Mouse (Mus musculus): Measurements from ENCODE around the gene Il20rb. TPM values are rescaled to one million over a fixed set of nuclear protein-coding genes. Genes with fewer than 3 reads are reported as not detected.

Gene Il20rb
- polyA plus RNA-seq, 1 experiment from 2014 or later, result 2.2 TPM

DNA sequence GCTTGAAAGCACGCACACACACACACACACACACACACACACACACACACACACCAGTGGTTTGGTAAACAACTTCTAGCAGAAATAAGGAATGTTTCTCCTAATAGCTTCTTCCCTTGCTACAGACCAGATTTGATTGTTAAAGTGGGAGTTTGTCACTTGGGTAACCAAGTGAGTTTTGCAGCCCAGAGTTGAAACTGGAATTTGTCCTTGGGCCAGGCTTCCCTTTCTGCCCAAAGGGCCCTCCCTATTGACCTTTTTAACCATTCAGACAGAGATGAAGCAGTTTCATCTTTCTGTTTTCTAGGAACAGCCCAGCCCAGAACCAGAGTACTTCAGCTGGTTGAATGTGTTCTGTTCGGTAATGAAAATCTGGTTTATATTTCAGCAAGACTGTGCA, 55.7 kb downstream of the Il20rb start:
- no peak overlapping the region for H3K9ac ChIP-seq (ENCODE audit: low read length)
- ATAC-seq (replicated peaks; ENCODE audit: extremely low read depth, insufficient read depth, low FRiP score), result no peak
- H3K36me3 ChIP-seq (ENCODE audit: control insufficient read depth, insufficient read depth), result no peaks in the 10 kb centered on the region
- no peaks in the 10 kb centered on the region for H3K4me1 ChIP-seq (ENCODE audit: control insufficient read depth, insufficient read depth, low read length)
- H3K27me3 ChIP-seq (ENCODE audit: control insufficient read depth, insufficient read depth, low read length), result no peaks in the 10 kb centered on the region
- no peak overlapping the region for H3K4me2 ChIP-seq (ENCODE audit: low read depth, low read length)
- 80% methylated on average over 2 of the region's 2 CpGs for WGBS
- no peak overlapping the region for H3K4me3 ChIP-seq (ENCODE audit: low read length)
- H3K9me3 ChIP-seq (replicated peaks; ENCODE audit: control insufficient read depth, low read length), result no peaks in the 10 kb centered on the region
- H3K27ac ChIP-seq (ENCODE audit: low read length), result no peak overlapping the region

- no peak overlapping the region for H3K9ac ChIP-seq (ENCODE audit: low read length)
- WGBS, result 59% methylated on average over 8 of the region's 8 CpGs
- no peaks in the 10 kb centered on the region for H3K4me1 ChIP-seq (ENCODE audit: control insufficient read depth, insufficient read depth, low read length)
- no peak overlapping the region for H3K4me3 ChIP-seq (ENCODE audit: low read length)
- H3K9me3 ChIP-seq (replicated peaks; ENCODE audit: control insufficient read depth, low read length), result no peaks in the 10 kb centered on the region
- H3K4me2 ChIP-seq (ENCODE audit: low read depth, low read length), result no peak overlapping the region
- no peaks in the 10 kb centered on the region for H3K36me3 ChIP-seq (ENCODE audit: control insufficient read depth, insufficient read depth)
- H3K27ac ChIP-seq (ENCODE audit: low read length), result no peak overlapping the region
- no peak for ATAC-seq (replicated peaks; ENCODE audit: extremely low read depth, insufficient read depth, low FRiP score)
- H3K27me3 ChIP-seq (ENCODE audit: control insufficient read depth, insufficient read depth, low read length), result no peaks in the 10 kb centered on the region
Measured at GRCm38 (mm10) chr9:100419644-100420043, 66.9 kb downstream of the Il20rb start.

DNA sequence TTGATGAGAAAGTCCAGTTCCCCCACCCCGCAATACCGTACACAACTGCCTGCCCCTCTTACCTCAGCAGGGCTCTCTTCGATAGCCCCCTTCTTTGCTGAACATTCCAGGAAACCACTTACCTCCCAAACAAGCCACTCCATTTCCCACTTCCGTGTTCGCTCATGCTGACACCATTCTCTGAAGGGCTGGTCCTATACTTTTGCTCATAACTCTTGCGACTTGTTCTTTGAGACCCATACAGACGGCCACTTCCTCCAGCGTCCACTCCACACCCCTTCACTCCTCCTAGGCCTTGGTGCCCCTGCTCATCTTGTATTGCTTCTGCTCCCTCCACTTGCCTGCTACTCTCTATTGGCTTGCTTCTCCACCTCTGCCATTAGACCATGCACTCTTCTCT, 67.5 kb downstream of the Il20rb start:
- ATAC-seq (replicated peaks; ENCODE audit: extremely low read depth, insufficient read depth, low FRiP score), result no peak
- H3K9ac ChIP-seq (ENCODE audit: low read length), result no peak overlapping the region
- WGBS, result 69% methylated on average over 8 of the region's 8 CpGs
- H3K27me3 ChIP-seq (ENCODE audit: control insufficient read depth, insufficient read depth, low read length), result no peaks in the 10 kb centered on the region
- no peaks in the 10 kb centered on the region for H3K4me1 ChIP-seq (ENCODE audit: control insufficient read depth, insufficient read depth, low read length)
- H3K27ac ChIP-seq (ENCODE audit: low read length), result no peak overlapping the region
- no peaks in the 10 kb centered on the region for H3K36me3 ChIP-seq (ENCODE audit: control insufficient read depth, insufficient read depth)
- H3K4me3 ChIP-seq (ENCODE audit: low read length), result no peak overlapping the region
- H3K4me2 ChIP-seq (ENCODE audit: low read depth, low read length), result no peak overlapping the region
- no peaks in the 10 kb centered on the region for H3K9me3 ChIP-seq (replicated peaks; ENCODE audit: control insufficient read depth, low read length)

DNA sequence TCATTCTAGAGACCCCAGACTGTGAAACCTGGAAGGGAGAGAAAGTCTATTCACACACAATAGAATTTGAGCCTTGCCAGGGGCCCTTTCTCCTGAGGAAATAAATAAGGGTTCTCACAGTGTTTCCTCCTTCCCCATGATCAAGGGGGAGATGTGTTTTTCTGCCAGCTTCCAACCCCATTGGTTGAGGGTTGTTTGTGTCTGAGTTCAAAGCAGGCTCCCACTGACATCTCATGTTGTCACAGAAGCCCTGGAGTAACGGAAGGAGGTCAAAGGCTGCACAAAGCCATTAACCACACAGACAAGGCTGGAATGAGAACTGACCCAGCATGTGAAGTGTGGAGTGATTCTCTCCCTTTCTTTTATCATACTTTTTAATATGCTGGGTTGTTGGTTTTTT, 69.8 kb downstream of the Il20rb start:
- Histone ChIP-seq H3K4me3 (ENCODE audit: low read length) (no peak overlapping the region), H3K9me3 (replicated peaks; ENCODE audit: control insufficient read depth, low read length) (no peaks in the 10 kb centered on the region), H3K27ac (ENCODE audit: low read length) (no peak overlapping the region), H3K9ac (ENCODE audit: low read length) (no peak overlapping the region), H3K4me1 (ENCODE audit: control insufficient read depth, insufficient read depth, low read length) (no peaks in the 10 kb centered on the region), H3K4me2 (ENCODE audit: low read depth, low read length) (no peak overlapping the region), H3K27me3 (ENCODE audit: control insufficient read depth, insufficient read depth, low read length) (no peaks in the 10 kb centered on the region), H3K36me3 (ENCODE audit: control insufficient read depth, insufficient read depth) (no peaks in the 10 kb centered on the region)
- no peak for ATAC-seq (replicated peaks; ENCODE audit: extremely low read depth, insufficient read depth, low FRiP score)
- 56% methylated on average over 1 of the region's 1 CpGs for WGBS

DNA sequence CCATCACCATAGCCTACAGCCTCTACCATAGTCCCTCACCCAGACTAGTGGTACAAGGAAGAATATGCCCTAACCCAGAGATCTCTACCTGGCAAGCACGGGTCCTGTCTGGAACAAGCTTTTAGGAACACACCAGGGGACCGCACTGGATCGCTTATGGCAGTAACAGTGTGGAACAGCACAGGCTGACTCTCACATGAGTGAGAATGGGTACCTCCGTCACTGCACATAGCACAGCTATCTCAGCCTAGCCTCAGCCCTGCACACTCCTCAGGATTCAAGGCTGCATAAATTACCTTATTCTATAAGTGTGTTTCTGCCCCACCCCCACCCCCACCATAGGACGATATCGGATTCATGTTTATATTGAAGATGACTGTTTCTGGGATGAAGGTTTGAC, 70.3 kb downstream of the Il20rb start:
- H3K9me3 ChIP-seq (replicated peaks; ENCODE audit: control insufficient read depth, low read length), result no peaks in the 10 kb centered on the region
- no peaks in the 10 kb centered on the region for H3K36me3 ChIP-seq (ENCODE audit: control insufficient read depth, insufficient read depth)
- no peak overlapping the region for H3K9ac ChIP-seq (ENCODE audit: low read length)
- H3K4me3 ChIP-seq (ENCODE audit: low read length), result no peak overlapping the region
- H3K4me2 ChIP-seq (ENCODE audit: low read depth, low read length), result no peak overlapping the region
- no peaks in the 10 kb centered on the region for H3K27me3 ChIP-seq (ENCODE audit: control insufficient read depth, insufficient read depth, low read length)
- ATAC-seq (replicated peaks; ENCODE audit: extremely low read depth, insufficient read depth, low FRiP score), result no peak
- no peak overlapping the region for H3K27ac ChIP-seq (ENCODE audit: low read length)
- 78% methylated on average over 6 of the region's 6 CpGs for WGBS
- H3K4me1 ChIP-seq (ENCODE audit: control insufficient read depth, insufficient read depth, low read length), result no peaks in the 10 kb centered on the region

GRCm38 (mm10) chr9:100415328-100415979, 71.1 kb downstream of the Il20rb start:
- H3K27me3 ChIP-seq (ENCODE audit: control insufficient read depth, insufficient read depth, low read length), result no peaks in the 10 kb centered on the region
- no peak overlapping the region for H3K4me2 ChIP-seq (ENCODE audit: low read depth, low read length)
- no peak overlapping the region for H3K9ac ChIP-seq (ENCODE audit: low read length)
- H3K4me1 ChIP-seq (ENCODE audit: control insufficient read depth, insufficient read depth, low read length), result no peaks in the 10 kb centered on the region
- no peak overlapping the region for H3K27ac ChIP-seq (ENCODE audit: low read length)
- no peaks in the 10 kb centered on the region for H3K9me3 ChIP-seq (replicated peaks; ENCODE audit: control insufficient read depth, low read length)
- no peaks in the 10 kb centered on the region for H3K36me3 ChIP-seq (ENCODE audit: control insufficient read depth, insufficient read depth)
- ATAC-seq (replicated peaks; ENCODE audit: extremely low read depth, insufficient read depth, low FRiP score), result no peak
- 37% methylated on average over 7 of the region's 7 CpGs for WGBS
- H3K4me3 ChIP-seq (ENCODE audit: low read length), result no peak overlapping the region

Other genes with a start within 250 kb of the Il20rb start
- 57.5 and 66.3 TPM in 2 replicates for gene Nck1, start 59.3 kb upstream of the Il20rb start, polyA plus RNA-seq (2015; fragmentation: Nextera tagmentation; extraction: Ambion mirVana)
- gene Slc35g2, start 84.3 kb upstream of the Il20rb start, polyA plus RNA-seq (2015; fragmentation: Nextera tagmentation; extraction: Ambion mirVana), result 9.6 and 11.2 TPM in 2 replicates
- 22.9 and 23.9 TPM in 2 replicates for gene Stag1, start 111.0 kb upstream of the Il20rb start, polyA plus RNA-seq (2015; fragmentation: Nextera tagmentation; extraction: Ambion mirVana)

Data from heart, embryonic 16.5 days (tissue).